Mouse (Mus musculus): ENCODE data around the gene Slc10a3. TPM values are rescaled to one million over a fixed set of nuclear protein-coding genes. Genes with fewer than 3 reads are reported as not detected.
"Not testable (repeated sequence)": the region's sequence is repeated elsewhere in the genome, so short reads cannot be mapped to it uniquely, and the experiment has no call there.

Slc10a3 gene
- 6.9 and 7.0 TPM in 2 replicates for polyA plus RNA-seq (2015; fragmentation: Nextera tagmentation; extraction: Ambion mirVana)

DNA sequence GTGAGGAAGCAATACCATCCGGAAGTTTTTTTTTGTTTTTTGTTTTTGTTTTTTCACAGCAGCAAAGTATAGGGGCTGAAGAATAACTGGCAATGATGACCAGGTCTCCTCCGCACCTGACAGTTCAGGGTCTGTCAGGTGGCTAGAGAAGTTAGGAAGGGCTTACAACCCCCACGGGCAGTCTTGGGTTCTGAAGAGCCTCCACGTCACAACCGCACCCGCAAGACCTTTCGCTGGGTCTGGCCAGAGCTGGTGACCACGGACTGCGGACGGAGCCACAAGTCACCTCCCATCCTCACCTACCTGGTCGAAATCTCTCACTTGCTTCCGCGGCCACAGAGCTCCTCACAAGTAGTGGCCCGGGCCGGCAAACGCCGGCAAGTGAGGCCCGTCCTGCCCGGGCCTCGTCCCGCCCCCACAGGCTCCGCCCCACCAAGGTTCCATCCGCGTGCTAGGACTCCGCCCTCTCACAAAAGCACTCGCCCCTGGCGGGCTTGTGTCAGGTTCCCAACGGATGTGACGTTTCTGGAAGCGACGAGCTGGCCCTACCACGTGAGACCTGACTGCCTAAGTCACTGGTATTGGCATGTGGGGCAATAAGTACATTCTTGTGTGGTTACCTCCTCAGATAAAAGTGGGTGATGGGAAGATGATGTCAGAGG, at the start of gene Slc10a3, which contains the start of gene Ubl4a:
Slc10a3 (minus strand) TSS at position 462 of the 662 bp plus-strand sequence.
Ubl4a (minus strand) TSS at position 331 of the 662 bp plus-strand sequence.
- Histone ChIP-seq H3K4me2 (replicated peaks) (peak within 1 kb of the TSS; percentile 62), H3K36me3 (no peaks in the 10 kb centered on the region), H3K27ac (replicated peaks) (no peak within 1 kb of the TSS), H3K9ac (replicated peaks) (peak within 1 kb of the TSS; percentile 54), H3K4me1 (0 out of 2 replicates have a peak, but pooled peaks cover 3% of the 10 kb centered on the region), H3K4me3 (peak within 1 kb of the TSS; percentile 50), H3K9me3 (no peaks in the 10 kb centered on the region), H3K27me3 (no peaks in the 10 kb centered on the region)
- peak; percentile 93 for ATAC-seq (replicated peaks)
- 19% methylated on average over 32 of the region's 32 CpGs for WGBS

- Histone ChIP-seq H3K4me1 (no peaks in the 10 kb centered on the region), H3K36me3 (no peaks in the 10 kb centered on the region), H3K27me3 (no peaks in the 10 kb centered on the region), H3K4me2 (replicated peaks) (no peak overlapping the region), H3K27ac (replicated peaks) (no peak overlapping the region), H3K9me3 (no peaks in the 10 kb centered on the region), H3K9ac (replicated peaks) (no peak overlapping the region), H3K4me3 (no peak overlapping the region)
- peak; percentile 76 for ATAC-seq (replicated peaks)
These were observed 40.2 kb upstream of the Slc10a3 start for GRCm38 (mm10) chrX:74413377-74413776.

DNA sequence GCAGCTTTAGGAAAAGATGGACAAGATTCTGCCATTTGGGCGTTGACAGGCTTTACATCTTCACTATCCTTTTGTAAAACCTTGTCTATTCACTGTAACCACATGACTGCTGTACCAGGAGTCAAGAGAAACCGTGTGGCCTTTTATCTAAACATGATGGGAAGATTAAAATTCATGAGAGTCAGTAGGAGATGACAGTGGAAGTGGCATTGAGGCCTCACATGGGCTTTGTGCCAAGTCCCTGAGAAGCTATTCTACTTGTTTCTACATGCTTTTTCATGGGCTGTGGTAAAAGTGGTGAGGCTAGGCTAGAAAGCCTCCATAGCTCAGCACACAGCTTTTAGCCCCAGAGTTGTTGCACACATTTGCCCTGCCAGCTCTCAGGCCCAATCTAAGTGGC, 35.2 kb upstream of the Slc10a3 start:
- Histone ChIP-seq H3K4me3 (no peak overlapping the region), H3K4me1 (no peaks in the 10 kb centered on the region), H3K36me3 (no peaks in the 10 kb centered on the region), H3K9me3 (no peaks in the 10 kb centered on the region), H3K27ac (replicated peaks) (no peak overlapping the region), H3K9ac (replicated peaks) (no peak overlapping the region), H3K4me2 (replicated peaks) (no peak overlapping the region), H3K27me3 (no peaks in the 10 kb centered on the region)
- 49% methylated on average over 2 of the region's 2 CpGs for WGBS
- no peak for ATAC-seq (replicated peaks)

GRCm38 (mm10) chrX:74400136-74400535, 27.0 kb upstream of the Slc10a3 start:
- H3K4me2 ChIP-seq (replicated peaks), result no peak overlapping the region
- H3K27ac ChIP-seq (replicated peaks), result no peak overlapping the region
- WGBS, result 87% methylated on average over 3 of the region's 3 CpGs
- H3K27me3 ChIP-seq, result no peaks in the 10 kb centered on the region
- H3K4me1 ChIP-seq, result no peaks in the 10 kb centered on the region
- no peak for ATAC-seq (replicated peaks)
- no peaks in the 10 kb centered on the region for H3K36me3 ChIP-seq
- H3K4me3 ChIP-seq, result no peak overlapping the region
- H3K9ac ChIP-seq (replicated peaks), result no peak overlapping the region
- H3K9me3 ChIP-seq, result no peaks in the 10 kb centered on the region

- H3K27me3 ChIP-seq, result no peaks in the 10 kb centered on the region
- peaks cover 6% of the 10 kb centered on the region for H3K4me1 ChIP-seq
- peak; percentile 100 for ATAC-seq (replicated peaks)
- H3K9me3 ChIP-seq, result no peaks in the 10 kb centered on the region
- H3K9ac ChIP-seq (replicated peaks), result peak within 1 kb of the TSS; percentile 59
- 24% methylated on average over 30 of the region's 30 CpGs for WGBS
- peak within 1 kb of the TSS; percentile 46 for H3K4me3 ChIP-seq
- H3K36me3 ChIP-seq, result no peaks in the 10 kb centered on the region
- peak within 1 kb of the TSS; percentile 55 for H3K4me2 ChIP-seq (replicated peaks)
- peak within 1 kb of the TSS; percentile 61 for H3K27ac ChIP-seq (replicated peaks)
These were observed 19.6 kb upstream of the Slc10a3 start, which contains the start of the genes Fam3a and Ikbkg for GRCm38 (mm10) chrX:74392535-74393443. Fam3a (minus strand) TSS chrX:74393272. Ikbkg (plus strand) TSS chrX:74393290.

DNA sequence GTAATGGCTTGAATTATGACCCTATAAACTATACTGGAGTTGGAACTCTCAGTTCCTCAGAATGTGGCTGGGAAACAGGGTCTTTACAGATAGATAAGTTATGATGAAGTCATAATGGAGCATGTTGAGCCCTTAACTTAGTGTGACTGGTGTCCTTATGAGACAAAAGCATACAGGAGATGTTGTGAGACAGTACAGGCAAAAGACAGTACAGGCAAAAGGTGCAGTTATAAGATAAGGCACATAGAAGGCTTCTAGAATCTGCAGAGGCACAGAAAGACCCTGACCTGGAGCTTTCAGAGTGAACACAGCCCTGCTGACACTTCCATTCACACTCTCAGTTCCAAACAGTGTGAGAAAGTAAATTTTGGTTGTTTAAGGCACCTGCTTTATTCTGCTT, 15.0 kb upstream of the Slc10a3 start:
- Histone ChIP-seq H3K4me1 (peaks cover 6% of the 10 kb centered on the region), H3K27ac (replicated peaks) (no peak overlapping the region)

DNA sequence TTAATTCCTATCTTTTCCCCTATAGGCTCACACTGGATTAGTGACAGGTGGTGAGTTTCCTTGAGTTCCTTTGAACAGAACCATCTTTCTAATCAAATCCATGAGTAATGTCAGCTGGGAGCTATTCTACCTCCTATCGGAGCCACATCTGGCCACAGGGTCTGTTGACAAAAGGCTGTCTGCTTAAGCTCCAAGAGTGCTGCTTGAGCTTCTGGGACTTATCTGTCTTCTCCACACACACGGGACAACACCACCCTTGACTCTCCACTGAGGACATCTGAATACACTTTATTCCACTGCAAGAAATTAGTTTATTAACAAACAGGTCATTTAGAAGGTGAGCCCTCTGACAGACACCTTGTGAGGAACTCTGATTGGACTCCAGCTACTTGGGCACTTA, 11.3 kb upstream of the Slc10a3 start:
- H3K36me3 ChIP-seq, result no peaks in the 10 kb centered on the region
- H3K9me3 ChIP-seq, result no peaks in the 10 kb centered on the region
- H3K9ac ChIP-seq (replicated peaks), result no peak overlapping the region
- WGBS, result 85% methylated on average over 2 of the region's 2 CpGs
- H3K4me1 ChIP-seq, result no peaks in the 10 kb centered on the region
- H3K27ac ChIP-seq (replicated peaks), result no peak overlapping the region
- no peak for ATAC-seq (replicated peaks)
- no peak overlapping the region for H3K4me2 ChIP-seq (replicated peaks)
- no peaks in the 10 kb centered on the region for H3K27me3 ChIP-seq
- no peak overlapping the region for H3K4me3 ChIP-seq

More for the DNA sequence above, 15.0 kb upstream of the Slc10a3 start:
- no peak overlapping the region for H3K4me3 ChIP-seq
- H3K9ac ChIP-seq (replicated peaks), result no peak overlapping the region
- no peak overlapping the region for H3K4me2 ChIP-seq (replicated peaks)
- no peaks in the 10 kb centered on the region for H3K27me3 ChIP-seq
- H3K9me3 ChIP-seq, result no peaks in the 10 kb centered on the region
- no peaks in the 10 kb centered on the region for H3K36me3 ChIP-seq
- no peak for ATAC-seq (replicated peaks)

DNA sequence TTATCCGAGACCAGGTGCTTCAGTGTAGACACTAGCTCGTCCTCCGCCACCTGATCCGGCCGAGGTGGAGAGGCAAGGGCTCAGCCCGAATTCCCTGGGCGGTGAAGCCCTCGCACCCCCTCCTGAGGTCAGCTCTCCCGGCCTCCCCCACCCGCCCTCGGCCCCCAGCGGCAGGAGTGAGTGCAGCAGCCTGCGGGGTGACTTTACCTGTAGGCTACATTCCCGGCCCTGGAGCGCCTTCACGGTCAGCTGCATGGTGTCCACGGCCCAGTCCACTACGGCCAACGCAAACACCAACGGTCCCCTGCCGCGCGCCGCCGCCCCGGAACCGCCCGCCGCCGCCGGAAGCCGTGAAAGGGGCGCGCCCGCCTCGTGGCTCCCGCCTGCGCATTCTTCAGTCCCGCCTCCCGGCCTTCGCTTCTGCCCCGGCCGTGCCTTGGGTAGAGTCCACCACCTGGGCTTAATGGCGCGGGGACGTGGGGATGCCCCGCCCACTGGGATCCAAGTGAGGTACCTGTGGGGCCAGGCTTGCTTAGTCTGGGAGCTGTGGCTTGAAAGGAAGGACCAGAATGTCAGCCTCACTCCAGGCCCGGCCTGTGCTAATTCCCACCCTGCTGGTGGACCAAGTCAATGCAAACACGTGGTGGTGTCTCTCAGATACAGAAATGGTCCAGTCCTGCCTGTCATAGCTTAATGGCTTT, 4.8 kb downstream of the Slc10a3 start:
- Histone ChIP-seq H3K4me3 (peak overlapping the region; percentile 57), H3K27ac (replicated peaks) (peak overlapping the region; percentile 71), H3K27me3 (no peaks in the 10 kb centered on the region), H3K9me3 (no peaks in the 10 kb centered on the region), H3K4me2 (replicated peaks) (peak overlapping the region; percentile 60), H3K4me1 (peaks cover 12% of the 10 kb centered on the region), H3K36me3 (no peaks in the 10 kb centered on the region), H3K9ac (replicated peaks) (peak overlapping the region; percentile 69)
- WGBS, result 15% methylated on average over 47 of the region's 49 CpGs
- peak; percentile 77 for ATAC-seq (replicated peaks)

- ATAC-seq (replicated peaks), result no peak
- 67% methylated on average over 10 of the region's 10 CpGs for WGBS
- Histone ChIP-seq H3K4me1 (peaks cover 12% of the 10 kb centered on the region), H3K27me3 (no peaks in the 10 kb centered on the region), H3K9me3 (no peaks in the 10 kb centered on the region), H3K36me3 (no peaks in the 10 kb centered on the region), H3K4me2 (replicated peaks) (peak overlapping the region; percentile 60), H3K27ac (replicated peaks) (no peak overlapping the region), H3K4me3 (peak overlapping the region; percentile 57), H3K9ac (replicated peaks) (peak overlapping the region; percentile 69)
These were observed 5.6 kb downstream of the Slc10a3 start for GRCm38 (mm10) chrX:74367512-74367911.

DNA sequence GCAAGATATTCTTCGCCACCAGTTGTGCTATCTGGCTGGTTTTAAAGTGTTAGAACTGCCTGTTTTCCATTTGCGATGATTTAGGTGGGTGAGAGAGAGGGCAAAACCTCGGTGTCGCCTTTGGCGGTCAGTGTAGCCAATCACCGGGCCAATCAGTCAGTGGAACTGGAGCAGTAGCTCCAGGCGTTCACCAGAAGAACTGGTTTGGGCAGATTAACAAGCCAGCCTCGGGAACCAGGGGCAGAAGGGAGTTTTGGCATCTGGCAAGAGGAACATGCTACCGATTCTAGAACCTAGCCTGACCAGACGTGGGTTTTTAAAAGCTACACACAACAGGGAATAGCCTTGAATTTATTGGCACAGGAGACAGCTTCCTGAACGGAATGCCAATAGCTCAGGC, 14.0 kb downstream of the Slc10a3 start:
- no peak overlapping the region for H3K4me2 ChIP-seq (replicated peaks)
- no peaks in the 10 kb centered on the region for H3K4me1 ChIP-seq
- ATAC-seq (replicated peaks), result no peak
- H3K9me3 ChIP-seq, result no peaks in the 10 kb centered on the region
- H3K9ac ChIP-seq (replicated peaks), result no peak overlapping the region
- H3K27me3 ChIP-seq, result no peaks in the 10 kb centered on the region
- WGBS, result 56% methylated on average over 11 of the region's 11 CpGs
- H3K4me3 ChIP-seq, result no peak overlapping the region
- no peak overlapping the region for H3K27ac ChIP-seq (replicated peaks)
- H3K36me3 ChIP-seq, result no peaks in the 10 kb centered on the region

GRCm38 (mm10) chrX:74357069-74357468, 16.1 kb downstream of the Slc10a3 start:
- H3K9ac ChIP-seq (replicated peaks); H3K4me1 ChIP-seq; H3K27me3 ChIP-seq; H3K4me2 ChIP-seq (replicated peaks); H3K9me3 ChIP-seq; ATAC-seq (replicated peaks); H3K27ac ChIP-seq (replicated peaks); H3K4me3 ChIP-seq; H3K36me3 ChIP-seq: not testable (repeated sequence)
- WGBS, result 85% methylated on average over 3 of the region's 3 CpGs

- Histone ChIP-seq H3K4me2 (replicated peaks) (peak within 1 kb of the TSS; percentile 54), H3K27me3 (no peaks in the 10 kb centered on the region), H3K27ac (replicated peaks) (peak within 1 kb of the TSS; percentile 74), H3K4me3 (peak within 1 kb of the TSS; percentile 45), H3K9ac (replicated peaks) (peak within 1 kb of the TSS; percentile 51), H3K4me1 (peaks cover 4% of the 10 kb centered on the region; the same call in 1 of the 2 replicates), H3K9me3 (no peaks in the 10 kb centered on the region), H3K36me3 (no peaks in the 10 kb centered on the region)
- ATAC-seq (replicated peaks), result peak; percentile 89
- 16% methylated on average over 10 of the region's 22 CpGs for WGBS
These were observed 19.7 kb downstream of the Slc10a3 start, which contains the start of gene Lage3 for GRCm38 (mm10) chrX:74353467-74353770. Lage3 (minus strand) TSS chrX:74353618.

Data from forebrain, embryonic 15.5 days (tissue).